Mouse (Mus musculus): ENCODE data around the gene Aim2. TPM values are rescaled to one million over a fixed set of nuclear protein-coding genes. Genes with fewer than 3 reads are reported as not detected.

The Aim2 gene
- polyA plus RNA-seq (2014; fragmentation: Illumina TruSeq; extraction: RNeasy Lipid Tissue Mini Kit (QIAGEN cat#74804); ENCODE audit: low read depth, low replicate concordance) = 0.94 TPM

GRCm38 (mm10) chr1:173350372-173350957 is at the start of gene Aim2:
TSS of gene Aim2 (plus strand) at chr1:173350879.

GRCm38 (mm10) chr1:173333312-173334253 is 17.1 kb upstream of the Aim2 start, which contains the start of gene Ackr1:
TSS of gene Ackr1 (minus strand) at chr1:173333750.

GRCm38 (mm10) chr1:173367356-173368046 is 16.8 kb downstream of the Aim2 start, which contains the start of gene Cadm3:
TSS of gene Cadm3 (minus strand) at chr1:173367695.

GRCm38 (mm10) chr1:173490812-173491480 is 140.3 kb downstream of the Aim2 start, which contains the start of gene Ifi206:
TSS of gene Ifi206 (minus strand) at chr1:173491041.

Other genes with a start within 250 kb of the Aim2 start
- not detected for gene Olfr1408, start 213.5 kb upstream of the Aim2 start, polyA plus RNA-seq (2014; fragmentation: Illumina TruSeq; extraction: RNeasy Lipid Tissue Mini Kit (QIAGEN cat#74804); ENCODE audit: low read depth, low replicate concordance)
- gene Olfr1406, start 160.2 kb upstream of the Aim2 start, polyA plus RNA-seq (2014; fragmentation: Illumina TruSeq; extraction: RNeasy Lipid Tissue Mini Kit (QIAGEN cat#74804); ENCODE audit: low read depth, low replicate concordance) = not detected
- not detected for gene Olfr218, start 153.1 kb upstream of the Aim2 start, polyA plus RNA-seq (2014; fragmentation: Illumina TruSeq; extraction: RNeasy Lipid Tissue Mini Kit (QIAGEN cat#74804); ENCODE audit: low read depth, low replicate concordance)
- gene Olfr1404, start 138.5 kb upstream of the Aim2 start, polyA plus RNA-seq (2014; fragmentation: Illumina TruSeq; extraction: RNeasy Lipid Tissue Mini Kit (QIAGEN cat#74804); ENCODE audit: low read depth, low replicate concordance) = not detected
- not detected for gene Fcer1a, start 123.7 kb upstream of the Aim2 start, polyA plus RNA-seq (2014; fragmentation: Illumina TruSeq; extraction: RNeasy Lipid Tissue Mini Kit (QIAGEN cat#74804); ENCODE audit: low read depth, low replicate concordance)
- gene Olfr418, start 84.9 kb upstream of the Aim2 start, polyA plus RNA-seq (2014; fragmentation: Illumina TruSeq; extraction: RNeasy Lipid Tissue Mini Kit (QIAGEN cat#74804); ENCODE audit: low read depth, low replicate concordance) = not detected
- not detected for gene Mptx2, start 73.1 kb upstream of the Aim2 start, polyA plus RNA-seq (2014; fragmentation: Illumina TruSeq; extraction: RNeasy Lipid Tissue Mini Kit (QIAGEN cat#74804); ENCODE audit: low read depth, low replicate concordance)
- gene Ackr1, start 17.1 kb upstream of the Aim2 start, polyA plus RNA-seq (2014; fragmentation: Illumina TruSeq; extraction: RNeasy Lipid Tissue Mini Kit (QIAGEN cat#74804); ENCODE audit: low read depth, low replicate concordance) = not detected
- 1.4 TPM for gene Cadm3, start 16.8 kb downstream of the Aim2 start, polyA plus RNA-seq (2014; fragmentation: Illumina TruSeq; extraction: RNeasy Lipid Tissue Mini Kit (QIAGEN cat#74804); ENCODE audit: low read depth, low replicate concordance)
- 1.1 TPM for gene Ifi206, start 140.2 kb downstream of the Aim2 start, polyA plus RNA-seq (2014; fragmentation: Illumina TruSeq; extraction: RNeasy Lipid Tissue Mini Kit (QIAGEN cat#74804); ENCODE audit: low read depth, low replicate concordance)
- not detected for gene Ifi214, start 185.1 kb downstream of the Aim2 start, polyA plus RNA-seq (2014; fragmentation: Illumina TruSeq; extraction: RNeasy Lipid Tissue Mini Kit (QIAGEN cat#74804); ENCODE audit: low read depth, low replicate concordance)
- gene Ifi213, start 248.4 kb downstream of the Aim2 start, polyA plus RNA-seq (2014; fragmentation: Illumina TruSeq; extraction: RNeasy Lipid Tissue Mini Kit (QIAGEN cat#74804); ENCODE audit: low read depth, low replicate concordance) = 1.0 TPM